Mouse (Mus musculus) forebrain, embryonic 15.5 days (tissue): ENCODE results near the gene Odf4. TPM values are rescaled to one million over a fixed set of nuclear protein-coding genes. Genes with fewer than 3 reads are reported as not detected.
A peak's percentile ranks its signal among the peaks of the same experiment; 100 is the strongest.

Experiments
- ATAC-seq: fragments of 200-750 bp; cut with Nextera tagmentation; replicated peaks from 2 replicates; pipeline ENCODE4 v1.8.0; 2017; ENCODE audit warnings: mild to moderate bottlenecking, moderate TSS enrichment, moderate library complexity
- H3K27ac ChIP-seq: fragments of 300-500 bp; sonication (generic); replicated peaks from 2 replicates; pipeline ENCODE4 v1.5.1; 2015; ENCODE audit warnings: mild to moderate bottlenecking, inconsistent platforms
- H3K27me3 ChIP-seq: fragments of 300-500 bp; sonication (generic); 2 replicates; pipeline ENCODE4 v1.6.1; 2015; ENCODE audit warnings: inconsistent platforms
- H3K36me3 ChIP-seq: fragments of 300-500 bp; sonication (generic); 2 replicates; pipeline ENCODE4 v1.6.1; 2015; ENCODE audit warnings: mild to moderate bottlenecking, inconsistent platforms
- H3K4me1 ChIP-seq: fragments of 300-500 bp; sonication (generic); 2 replicates; pipeline ENCODE4 v1.6.1; 2015; ENCODE audit warnings: inconsistent platforms
- H3K4me2 ChIP-seq: fragments of 300-500 bp; sonication (generic); replicated peaks from 2 replicates; pipeline ENCODE4 v1.6.1; 2015; ENCODE audit warnings: mild to moderate bottlenecking, inconsistent platforms
- H3K4me3 ChIP-seq: fragments of 300-500 bp; sonication (generic); 2 replicates; pipeline ENCODE4 v1.5.1; 2015; ENCODE audit warnings: mild to moderate bottlenecking, inconsistent platforms
- H3K9ac ChIP-seq: fragments of 300-500 bp; sonication (generic); replicated peaks from 2 replicates; pipeline ENCODE4 v1.6.1; 2015; ENCODE audit warnings: mild to moderate bottlenecking, inconsistent platforms
- H3K9me3 ChIP-seq: fragments of 300-500 bp; sonication (generic); 2 replicates; pipeline ENCODE4 v1.6.1; 2016; ENCODE audit warnings: inconsistent platforms
- WGBS: fragments of 180-500 bp; shearing (Covaris S2); methylation state at CpG from one replicate; pipeline ENCODE4 v1.1.7; 2015; ENCODE audit warnings: mixed read lengths; 5-methylcytosine and 5-hydroxymethylcytosine counted together
- polyA plus RNA-seq: library from polyadenylated mRNA; unstranded; fragments of >200 nt; fragmentation: Nextera tagmentation; extraction: Ambion mirVana; gene quantifications from 2 replicates; pipeline ENCODE4 v1.2.1, GENCODE M21; 2015

Odf4 gene
- polyA plus RNA-seq, 1 experiment from 2014 or later, result 0.31 TPM

- 28% methylated on average over 31 of the region's 31 CpGs for WGBS
- H3K9me3 ChIP-seq, result no peaks in the 10 kb centered on the region
These were observed 26.1 kb downstream of the Odf4 start for GRCm38 (mm10) chr11:68900519-68901350.

GRCm38 (mm10) chr11:68899815-68900214 lies 27.1 kb downstream of the Odf4 start:
- H3K9ac ChIP-seq, result no peak overlapping the region
- peaks cover 11% of the 10 kb centered on the region for H3K4me1 ChIP-seq
- H3K4me3 ChIP-seq, result no peak overlapping the region
- H3K9me3 ChIP-seq, result no peaks in the 10 kb centered on the region
- WGBS, result 89% methylated on average over 8 of the region's 8 CpGs
- ATAC-seq, result no peak
- no peak overlapping the region for H3K4me2 ChIP-seq
- no peak overlapping the region for H3K27ac ChIP-seq
- H3K36me3 ChIP-seq, result peaks cover 23% of the 10 kb centered on the region
- H3K27me3 ChIP-seq, result no peaks in the 10 kb centered on the region; the same call in 1 of the 2 replicates

More at GRCm38 (mm10) chr11:68900519-68901350, 26.1 kb downstream of the Odf4 start:
- Histone ChIP-seq H3K9ac (peak overlapping the region; percentile 27), H3K4me2 (peak overlapping the region; percentile 53), H3K4me1 (peaks cover 11% of the 10 kb centered on the region), H3K27ac (no peak overlapping the region), H3K27me3 (no peaks in the 10 kb centered on the region; the same call in 1 of the 2 replicates), H3K36me3 (peaks cover 33% of the 10 kb centered on the region), H3K4me3 (peak overlapping the region; percentile 88)
- ATAC-seq, result peak; percentile 51

- ATAC-seq, result no peak
- H3K4me1 ChIP-seq, result peaks cover 11% of the 10 kb centered on the region
- H3K4me3 ChIP-seq, result no peak overlapping the region
- WGBS, result 90% methylated on average over 6 of the region's 6 CpGs
- no peak overlapping the region for H3K4me2 ChIP-seq
- H3K36me3 ChIP-seq, result peaks cover 14% of the 10 kb centered on the region
- H3K27me3 ChIP-seq, result no peaks in the 10 kb centered on the region; the same call in 1 of the 2 replicates
- H3K27ac ChIP-seq, result no peak overlapping the region
- H3K9ac ChIP-seq, result no peak overlapping the region
- no peaks in the 10 kb centered on the region for H3K9me3 ChIP-seq
These were observed 28.1 kb downstream of the Odf4 start for GRCm38 (mm10) chr11:68898790-68899189.

DNA sequence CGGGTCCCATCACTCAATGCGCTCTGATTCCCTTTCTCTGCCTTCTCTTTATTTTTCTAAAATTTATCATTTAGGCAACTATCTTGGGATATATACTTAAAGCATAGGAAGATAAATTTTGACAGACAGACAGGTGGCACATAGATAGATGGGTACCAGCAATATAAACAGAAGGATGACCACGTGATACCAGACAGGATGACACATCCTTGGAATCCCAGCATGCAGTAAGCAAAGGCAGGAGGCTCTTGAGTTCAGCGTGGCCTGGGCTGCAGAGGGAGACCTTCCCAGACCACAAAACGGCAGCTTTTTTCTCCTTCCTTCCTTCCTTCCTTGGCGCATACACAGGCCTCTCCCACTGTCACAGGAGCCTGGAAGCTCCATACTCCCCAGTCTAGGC lies 29.0 kb downstream of the Odf4 start:
- Histone ChIP-seq H3K27me3 (no peaks in the 10 kb centered on the region; the same call in 1 of the 2 replicates), H3K9me3 (no peaks in the 10 kb centered on the region), H3K4me3 (no peak overlapping the region), H3K9ac (no peak overlapping the region), H3K27ac (no peak overlapping the region), H3K36me3 (peaks cover 5% of the 10 kb centered on the region; the same call in 1 of the 2 replicates), H3K4me1 (peaks cover 6% of the 10 kb centered on the region), H3K4me2 (no peak overlapping the region)
- ATAC-seq, result no peak
- WGBS, result 77% methylated on average over 6 of the region's 6 CpGs

GRCm38 (mm10) chr11:68897120-68897519 lies 29.8 kb downstream of the Odf4 start:
- ATAC-seq, result no peak
- H3K9me3 ChIP-seq, result no peaks in the 10 kb centered on the region
- no peaks in the 10 kb centered on the region for H3K4me1 ChIP-seq
- H3K27ac ChIP-seq, result no peak overlapping the region
- no peaks in the 10 kb centered on the region for H3K36me3 ChIP-seq
- no peak overlapping the region for H3K4me3 ChIP-seq
- H3K9ac ChIP-seq, result no peak overlapping the region
- no peak overlapping the region for H3K4me2 ChIP-seq
- 54% methylated on average over 4 of the region's 4 CpGs for WGBS
- no peaks in the 10 kb centered on the region; the same call in 1 of the 2 replicates for H3K27me3 ChIP-seq

DNA sequence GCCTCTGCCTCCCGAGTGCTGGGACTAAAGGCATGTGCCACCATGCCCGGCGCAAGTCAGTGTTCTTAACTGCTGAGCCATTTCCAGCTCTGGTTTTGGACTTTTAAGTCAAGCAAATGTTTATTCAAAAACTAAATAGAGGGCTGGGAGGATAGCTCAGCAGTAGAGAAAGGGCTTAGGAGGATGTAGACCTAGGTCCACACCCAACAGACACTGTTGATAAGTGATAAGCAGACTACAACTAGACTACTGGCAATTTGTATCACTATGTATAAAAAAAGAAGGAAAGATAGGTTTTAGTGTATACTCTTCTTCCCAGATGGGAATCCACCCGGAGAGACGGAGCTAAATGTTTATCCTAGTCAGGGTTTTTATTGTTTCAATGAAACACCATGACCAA lies 30.6 kb downstream of the Odf4 start:
- Histone ChIP-seq H3K27me3 (no peaks in the 10 kb centered on the region; the same call in 1 of the 2 replicates), H3K9me3 (no peaks in the 10 kb centered on the region), H3K4me2 (no peak overlapping the region), H3K9ac (no peak overlapping the region), H3K4me1 (no peaks in the 10 kb centered on the region), H3K27ac (no peak overlapping the region), H3K4me3 (no peak overlapping the region), H3K36me3 (no peaks in the 10 kb centered on the region)
- no peak for ATAC-seq
- 95% methylated on average over 5 of the region's 5 CpGs for WGBS

- H3K9me3 ChIP-seq, result no peaks in the 10 kb centered on the region
- 75% methylated on average over 12 of the region's 12 CpGs for WGBS
- H3K27me3 ChIP-seq, result no peaks in the 10 kb centered on the region
- ATAC-seq, result no peak
- no peak overlapping the region for H3K27ac ChIP-seq
- H3K36me3 ChIP-seq, result no peaks in the 10 kb centered on the region
- H3K4me1 ChIP-seq, result no peaks in the 10 kb centered on the region
- no peak overlapping the region for H3K4me2 ChIP-seq
- H3K9ac ChIP-seq, result no peak overlapping the region
- H3K4me3 ChIP-seq, result no peak overlapping the region
These were observed 32.9 kb downstream of the Odf4 start for GRCm38 (mm10) chr11:68893911-68894464.

DNA sequence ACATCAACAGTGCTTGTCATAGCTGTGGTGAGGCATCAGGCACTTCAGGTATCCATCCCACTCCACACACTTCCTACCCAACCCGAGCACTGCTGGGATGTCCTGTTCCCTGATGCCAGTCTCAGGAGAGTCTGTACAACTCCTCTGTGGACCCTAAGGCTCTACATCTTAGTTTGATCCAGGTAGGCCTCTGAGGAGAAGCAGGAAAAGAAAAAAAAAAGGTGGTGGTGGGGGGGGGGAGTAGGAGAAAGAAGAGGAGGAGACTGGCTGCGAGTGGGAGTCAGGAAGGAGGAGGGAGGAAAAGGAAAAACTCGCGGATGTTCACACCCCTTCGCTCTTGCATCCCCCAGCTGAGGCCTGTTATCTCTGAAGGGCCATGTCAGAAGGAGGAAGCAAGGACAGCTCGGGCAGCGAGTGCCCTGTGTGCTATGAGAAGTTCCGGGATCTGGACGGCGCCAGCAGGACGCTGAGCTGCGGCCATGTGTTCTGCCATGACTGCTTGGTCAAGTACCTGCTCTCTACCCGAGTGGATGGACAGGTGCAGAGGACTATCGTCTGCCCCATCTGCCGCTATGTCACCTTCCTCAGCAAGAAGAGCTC lies 34.5 kb downstream of the Odf4 start:
- H3K4me2 ChIP-seq, result no peak overlapping the region
- H3K9ac ChIP-seq, result no peak overlapping the region
- H3K4me3 ChIP-seq, result no peak overlapping the region
- H3K36me3 ChIP-seq, result no peaks in the 10 kb centered on the region
- no peak overlapping the region for H3K27ac ChIP-seq
- ATAC-seq, result no peak
- H3K4me1 ChIP-seq, result no peaks in the 10 kb centered on the region
- 79% methylated on average over 15 of the region's 15 CpGs for WGBS
- H3K9me3 ChIP-seq, result no peaks in the 10 kb centered on the region
- no peaks in the 10 kb centered on the region for H3K27me3 ChIP-seq

- H3K4me2 ChIP-seq, result no peak overlapping the region
- H3K4me3 ChIP-seq, result no peak overlapping the region
- 83% methylated on average over 5 of the region's 5 CpGs for WGBS
- ATAC-seq, result no peak
- no peaks in the 10 kb centered on the region for H3K9me3 ChIP-seq
- H3K4me1 ChIP-seq, result no peaks in the 10 kb centered on the region
- no peak overlapping the region for H3K9ac ChIP-seq
- no peaks in the 10 kb centered on the region for H3K27me3 ChIP-seq
- no peak overlapping the region for H3K27ac ChIP-seq
- H3K36me3 ChIP-seq, result no peaks in the 10 kb centered on the region
These were observed 35.1 kb downstream of the Odf4 start for GRCm38 (mm10) chr11:68891823-68892222.

- no peak overlapping the region for H3K27ac ChIP-seq
- WGBS, result 52% methylated on average over 2 of the region's 2 CpGs
- no peak for ATAC-seq
- H3K27me3 ChIP-seq, result no peaks in the 10 kb centered on the region
- H3K9ac ChIP-seq, result no peak overlapping the region
- no peak overlapping the region for H3K4me3 ChIP-seq
- no peaks in the 10 kb centered on the region for H3K9me3 ChIP-seq
- H3K4me1 ChIP-seq, result no peaks in the 10 kb centered on the region
- H3K36me3 ChIP-seq, result no peaks in the 10 kb centered on the region
- H3K4me2 ChIP-seq, result no peak overlapping the region
These were observed 36.3 kb downstream of the Odf4 start for GRCm38 (mm10) chr11:68890625-68891024.

DNA sequence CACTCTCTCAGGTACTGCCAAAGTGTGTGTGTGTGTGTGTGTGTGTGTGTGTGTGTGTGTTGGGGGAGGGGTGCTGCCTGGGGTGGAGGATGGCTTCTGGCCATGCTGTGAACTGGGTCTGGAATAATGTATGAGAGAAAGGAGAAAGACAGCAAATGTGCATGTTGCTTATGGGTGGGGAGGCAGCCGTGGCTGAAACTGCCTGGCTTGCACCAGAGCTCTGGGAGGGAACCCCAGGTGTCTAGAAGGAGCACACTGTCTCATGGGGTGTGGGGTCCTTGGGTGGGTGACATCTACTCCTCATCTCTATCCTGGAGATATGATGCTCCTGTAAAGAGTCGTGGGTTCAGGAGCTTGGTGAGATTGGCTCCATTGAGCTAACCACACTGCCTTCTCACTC lies 38.2 kb downstream of the Odf4 start:
- Histone ChIP-seq H3K4me3 (no peak overlapping the region), H3K9ac (no peak overlapping the region), H3K27ac (no peak overlapping the region), H3K36me3 (no peaks in the 10 kb centered on the region), H3K27me3 (no peaks in the 10 kb centered on the region), H3K9me3 (no peaks in the 10 kb centered on the region), H3K4me1 (no peaks in the 10 kb centered on the region), H3K4me2 (no peak overlapping the region)
- WGBS, result 79% methylated on average over 2 of the region's 2 CpGs
- ATAC-seq, result no peak

DNA sequence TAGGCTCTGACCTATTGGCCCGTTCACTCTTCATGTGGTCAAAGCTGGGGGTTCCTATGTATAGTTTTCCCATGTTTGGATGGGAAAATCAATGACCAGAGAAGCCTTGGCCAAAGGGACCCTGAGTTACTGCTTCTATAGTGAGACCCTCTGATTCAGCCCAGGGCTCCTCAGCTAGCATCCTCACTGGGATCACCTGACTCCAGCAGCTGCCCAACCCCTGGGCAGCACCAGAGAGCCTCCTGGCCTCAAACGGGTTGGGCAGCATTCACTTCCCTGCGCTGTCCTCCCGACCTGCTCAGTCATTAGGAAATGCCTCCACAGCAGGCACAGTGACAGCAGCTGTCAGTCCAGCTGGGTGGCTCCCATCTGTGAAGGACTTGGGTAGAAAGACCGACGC lies 38.6 kb downstream of the Odf4 start, which contains the start of gene Rnf222:
Gene Rnf222 (plus strand): TSS at position 301 of the 400 bp plus-strand sequence.
- Histone ChIP-seq H3K36me3 (no peaks in the 10 kb centered on the region), H3K27me3 (no peaks in the 10 kb centered on the region), H3K27ac (no peak within 1 kb of the TSS), H3K4me2 (no peak within 1 kb of the TSS), H3K9me3 (no peaks in the 10 kb centered on the region), H3K4me3 (no peak within 1 kb of the TSS), H3K4me1 (no peaks in the 10 kb centered on the region), H3K9ac (no peak within 1 kb of the TSS)
- 34% methylated on average over 6 of the region's 6 CpGs for whole genome bisulfite sequencing
- no peak for ATAC-seq
